Mouse (Mus musculus) MN1 (cell line): ENCODE results near the gene Hcfc2.

ENCODE experiments used
- DNase-seq: peaks from one replicate; pipeline ENCODE4 v3.0.0-alpha.2; 2016; ENCODE audit warnings: low spot score

Gene Hcfc2

GRCm38 (mm10) chr10:82771595-82772170 is 75.7 kb downstream of the Hcfc2 start:
- no peak for DNase-seq

GRCm38 (mm10) chr10:82774841-82775240 is 78.9 kb downstream of the Hcfc2 start:
- DNase-seq = no peak

GRCm38 (mm10) chr10:82777075-82777474 is 81.1 kb downstream of the Hcfc2 start:
- DNase-seq = no peak

- DNase-seq = no peak
Observed at GRCm38 (mm10) chr10:82777886-82778285, 81.9 kb downstream of the Hcfc2 start.

GRCm38 (mm10) chr10:82778791-82779549 is 83.0 kb downstream of the Hcfc2 start:
- no peak for DNase-seq

GRCm38 (mm10) chr10:82779831-82780230 is 83.9 kb downstream of the Hcfc2 start:
- DNase-seq = no peak

- no peak for DNase-seq
Observed at GRCm38 (mm10) chr10:82780322-82780721, 84.4 kb downstream of the Hcfc2 start.

- DNase-seq = no peak
Observed at GRCm38 (mm10) chr10:82780816-82781215, 84.9 kb downstream of the Hcfc2 start.

GRCm38 (mm10) chr10:82782472-82782871 is 86.5 kb downstream of the Hcfc2 start:
- no peak for DNase-seq

GRCm38 (mm10) chr10:82789181-82789580 is 93.2 kb downstream of the Hcfc2 start:
- DNase-seq = no peak

GRCm38 (mm10) chr10:82790504-82790903 is 94.5 kb downstream of the Hcfc2 start:
- DNase-seq = no peak

GRCm38 (mm10) chr10:82791713-82792112 is 95.8 kb downstream of the Hcfc2 start:
- no peak for DNase-seq
